Mouse (Mus musculus): ENCODE data around the gene Trim7.
"Not testable (repeated sequence)": the region's sequence is repeated elsewhere in the genome, so short reads cannot be mapped to it uniquely, and the experiment has no call there.

DNA sequence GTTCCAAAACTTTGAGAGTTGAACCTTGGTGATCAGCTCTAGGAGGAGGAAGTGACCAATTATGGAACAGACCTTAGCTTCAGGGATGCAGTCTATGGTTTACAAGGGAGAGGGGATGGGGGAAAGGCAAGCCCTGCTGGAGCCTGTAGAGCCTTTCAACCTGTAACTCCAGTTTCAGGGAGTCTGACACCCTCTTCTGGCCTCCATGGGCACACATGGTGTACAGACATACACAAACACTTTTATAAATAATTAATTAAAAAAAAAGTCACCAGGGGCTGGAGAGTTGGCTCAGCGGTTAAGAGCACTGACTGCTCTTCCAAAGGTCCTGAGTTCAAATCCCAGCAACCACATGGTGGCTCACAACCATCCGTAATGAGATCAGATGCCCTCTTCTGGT lies 20.4 kb downstream of the Trim7 start:
- TF ChIP-seq POLR2A (IDR thresholded peaks at IDR 0.05; ENCODE audit: low read depth, low read length); CTCF (IDR thresholded peaks at IDR 0.05; ENCODE audit: extremely low read depth, insufficient read length, insufficient replicate concordance, low read depth, low read length): not testable (repeated sequence)

Measured in small intestine, adult 2 months (tissue).